8 mouse cellular contexts compared by ENCODE assay signal in genomic region chr7:45204380-45205143, GRCm38 (mm10). TPM values are rescaled to one million over a fixed set of nuclear protein-coding genes. Genes with fewer than 3 reads are reported as not detected.
DNase-seq lines count a peak whose midpoint lies in the region; ATAC-seq and TF ChIP-seq lines count a peak whose summit lies in the region.

Gene Ccdc155, minus strand, starts transcription at chr7:45204892.

- H3K4me2 ChIP-seq in intestine, postnatal 0 days (replicated peaks; ENCODE audit: low read depth) = peak within 1 kb of the TSS; percentile 64

- intact Hi-C loops in left cerebral cortex, postnatal 36 days (cut with DNase I) = no loop called here

- peak within 1 kb of the TSS; percentile 61 for H3K4me3 ChIP-seq in embryonic facial prominence, embryonic 10.5 days
- peak within 1 kb of the TSS; percentile 39 for H3K4me3 ChIP-seq in intestine, postnatal 0 days (ENCODE audit: low read depth, low read length)
- H3K4me3 ChIP-seq in midbrain, embryonic 10.5 days = peak within 1 kb of the TSS; percentile 61

- H3K4me1 ChIP-seq in embryonic facial prominence, embryonic 10.5 days = peaks cover 8% of the 10 kb centered on the region
- H3K4me1 ChIP-seq in intestine, postnatal 0 days (replicated peaks; ENCODE audit: control insufficient read depth, insufficient read depth, low read length) = no peaks in the 10 kb centered on the region
- H3K4me1 ChIP-seq in midbrain, embryonic 10.5 days = peaks cover 8% of the 10 kb centered on the region; the same call in 1 of the 2 replicates

- no peak for TF ChIP-seq CTCF in intestine, postnatal 0 days (IDR thresholded peaks at IDR 0.05; ENCODE audit: low read depth)

- peak; percentile 94 for ATAC-seq in granulocyte monocyte progenitor cell, adult 5-6 weeks (replicated peaks; ENCODE audit: poor library complexity, severe bottlenecking)
- peak; percentile 73 for ATAC-seq in intestine, postnatal 0 days

- H3K9ac ChIP-seq in intestine, postnatal 0 days (ENCODE audit: low read depth, low read length) = no peak within 1 kb of the TSS

- WGBS in embryonic facial prominence, embryonic 10.5 days = 9% methylated on average over 44 of the region's 44 CpGs
- 7% methylated on average over 44 of the region's 44 CpGs for WGBS in intestine, postnatal 0 days
- 9% methylated on average over 44 of the region's 44 CpGs for WGBS in midbrain, embryonic 10.5 days

- no peaks in the 10 kb centered on the region for H3K36me3 ChIP-seq in embryonic facial prominence, embryonic 10.5 days (replicated peaks)
- no peaks in the 10 kb centered on the region for H3K36me3 ChIP-seq in intestine, postnatal 0 days (ENCODE audit: control insufficient read depth, insufficient read depth)
- no peaks in the 10 kb centered on the region for H3K36me3 ChIP-seq in midbrain, embryonic 10.5 days

- no peaks in the 10 kb centered on the region for H3K9me3 ChIP-seq in embryonic facial prominence, embryonic 10.5 days
- no peaks in the 10 kb centered on the region for H3K9me3 ChIP-seq in intestine, postnatal 0 days (ENCODE audit: control insufficient read depth)
- no peaks in the 10 kb centered on the region; the same call in 1 of the 2 replicates for H3K9me3 ChIP-seq in midbrain, embryonic 10.5 days (replicated peaks)

- peak; percentile 92 for DNase-seq in adrenal gland, postnatal 14 days
- peak; percentile 99 for DNase-seq in embryonic facial prominence, embryonic 10.5 days (ENCODE audit: low spot score)
- peak; percentile 90 to 91 for DNase-seq in left cerebral cortex, postnatal 36 days (ENCODE audit: low spot score in 2 of 2)
- peak; percentile 99 for DNase-seq in midbrain, embryonic 10.5 days (ENCODE audit: low spot score)
- DNase-seq in right cerebral cortex, postnatal 36 days (ENCODE audit: low spot score in 2 of 2) = peak; percentile 89 to 91
- peak; percentile 85 to 91 for DNase-seq in urinary bladder, postnatal 4 days (ENCODE audit: low spot score in 2 of 2)

- peaks cover 41% of the 10 kb centered on the region for H3K27me3 ChIP-seq in embryonic facial prominence, embryonic 10.5 days (replicated peaks; ENCODE audit: low read depth, poor library complexity, severe bottlenecking)
- H3K27me3 ChIP-seq in intestine, postnatal 0 days (replicated peaks; ENCODE audit: control insufficient read depth, insufficient read depth, low read length) = 0 out of 2 replicates have a peak, but pooled peaks cover 6% of the 10 kb centered on the region
- peaks cover 36% of the 10 kb centered on the region for H3K27me3 ChIP-seq in midbrain, embryonic 10.5 days (ENCODE audit: low read depth, poor library complexity, severe bottlenecking)

- peak within 1 kb of the TSS; percentile 87 for H3K27ac ChIP-seq in embryonic facial prominence, embryonic 10.5 days (replicated peaks)
- H3K27ac ChIP-seq in intestine, postnatal 0 days (ENCODE audit: low read depth, low read length) = no peak within 1 kb of the TSS
- peak within 1 kb of the TSS; percentile 86 for H3K27ac ChIP-seq in midbrain, embryonic 10.5 days (replicated peaks)

RNA-seq across cellular contexts. Expression of gene Ccdc155, which starts in this region (rescaled TPM):
- total RNA-seq in adrenal gland, postnatal 14 days (2021) = 0.22 and 0.23 TPM in 2 replicates
- 0.62 and 0.67 TPM in 2 replicates for polyA plus RNA-seq in embryonic facial prominence, embryonic 10.5 days (2016; fragmentation: Nextera tagmentation; extraction: Ambion mirVana)
- not detected in 2 replicates for total RNA-seq in granulocyte monocyte progenitor cell, adult 5-6 weeks (2014; fragmentation: Nextera tagmentation)
- 0.26 and 0.67 TPM in 2 replicates for total RNA-seq in granulocyte monocyte progenitor cell, adult 5-6 weeks (2017)
- polyA plus RNA-seq in intestine, postnatal 0 days (2015; fragmentation: Nextera tagmentation; extraction: Ambion mirVana) = 0.07 TPM in 1 of 2 replicates, not detected in the other
- 1 to 10 TPM; 5.1 to 5.2 TPM for total RNA-seq in left cerebral cortex, postnatal 36 days (2021)
- 0.73 and 0.88 TPM in 2 replicates for polyA plus RNA-seq in midbrain, embryonic 10.5 days (2016; fragmentation: Nextera tagmentation; extraction: Ambion mirVana)

Comparison
In these comparisons a context has a peak if more than half of its experiments do, and no peak if none do; other contexts are left out.
1. Peak in DNase-seq in adrenal gland, postnatal 14 days; RNA of the gene not detected or under 1 TPM.
2. Peak in DNase-seq, H3K4me3 ChIP-seq and H3K27ac ChIP-seq in embryonic facial prominence, embryonic 10.5 days; RNA of the gene not detected or under 1 TPM.
3. Peak in ATAC-seq in granulocyte monocyte progenitor cell, adult 5-6 weeks; RNA of the gene not detected or under 1 TPM.
4. Peak in ATAC-seq, H3K4me3 ChIP-seq and H3K4me2 ChIP-seq in intestine, postnatal 0 days; RNA of the gene not detected or under 1 TPM.
5. Peak in DNase-seq, H3K4me3 ChIP-seq and H3K27ac ChIP-seq in midbrain, embryonic 10.5 days; RNA of the gene not detected or under 1 TPM.